Mouse (Mus musculus): ENCODE measurements around the gene Gm8298. TPM values are rescaled to one million over a fixed set of nuclear protein-coding genes. Genes with fewer than 3 reads are reported as not detected.
"Not testable (repeated sequence)": the region's sequence is repeated elsewhere in the genome, so short reads cannot be mapped to it uniquely, and the experiment has no call there.

Gene Gm8298
- total RNA-seq (2021) = not detected
- long read RNA-seq, experiment 1 = 0 reads
- long read RNA-seq, experiment 2 = 0 reads

DNA sequence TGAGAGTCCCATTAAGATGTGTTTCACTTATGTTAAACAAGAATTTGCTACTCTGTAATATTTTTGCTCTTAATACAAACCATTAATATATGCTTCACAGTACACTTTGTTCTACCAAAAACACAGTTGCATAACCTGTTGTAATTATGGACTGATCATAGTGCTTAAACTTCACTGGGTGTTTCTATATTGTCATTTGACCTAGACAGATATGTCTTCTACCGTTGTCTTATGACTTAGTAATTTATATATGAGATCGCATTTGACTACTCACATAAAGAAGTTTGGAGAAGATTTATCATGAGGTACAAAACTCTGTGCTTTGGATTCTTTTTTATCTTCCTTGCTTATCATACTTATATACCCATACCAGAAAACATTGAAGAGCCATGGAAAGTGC lies at the start of gene Gm8298:
TSS of gene Gm8298 (plus strand) at position 301 of the 400 bp plus-strand sequence.
- no peak for DNase-seq

GRCm38 (mm10) chr3:59813169-59813568 lies 47.7 kb upstream of the Gm8298 start:
- no peak for DNase-seq

DNA sequence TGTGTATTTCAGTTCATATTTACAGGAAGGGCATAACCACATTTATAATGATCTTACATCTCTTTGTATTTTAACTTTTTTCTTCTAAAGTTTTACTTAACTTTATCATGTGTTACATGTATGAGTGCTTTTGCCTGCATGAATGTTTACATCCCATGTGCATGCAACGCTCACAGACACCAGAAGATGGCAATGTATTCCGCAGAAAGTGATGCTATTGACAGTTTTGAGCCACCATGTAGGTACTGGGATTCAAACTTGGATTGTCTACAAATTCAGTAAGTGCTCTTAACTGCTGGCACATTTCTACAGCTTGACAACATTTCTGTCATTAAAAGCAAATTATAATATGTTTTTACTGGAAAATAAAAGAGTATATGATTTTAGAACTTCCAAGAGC lies 9.9 kb downstream of the Gm8298 start:
- DNase-seq = peak; percentile 5

DNA sequence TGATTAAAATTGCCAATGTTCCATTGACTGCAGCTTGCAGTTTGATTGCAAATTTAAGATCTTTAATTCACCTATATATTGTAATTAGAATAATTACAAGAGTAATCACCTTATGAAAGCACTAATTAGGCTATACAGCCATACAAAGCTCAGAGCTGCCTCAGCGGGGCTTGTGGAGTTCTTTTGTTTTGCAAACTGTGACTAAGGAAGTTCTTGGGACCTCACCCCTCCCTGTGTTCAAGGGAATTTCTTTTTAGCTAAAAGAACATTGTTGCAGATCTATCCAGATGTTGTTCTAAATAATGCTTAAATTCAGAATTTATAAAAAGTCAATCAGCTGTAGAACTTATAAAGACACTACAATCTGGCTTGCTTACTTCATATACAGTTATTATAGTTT lies 16.8 kb downstream of the Gm8298 start:
- not testable (repeated sequence) for DNase-seq

DNA sequence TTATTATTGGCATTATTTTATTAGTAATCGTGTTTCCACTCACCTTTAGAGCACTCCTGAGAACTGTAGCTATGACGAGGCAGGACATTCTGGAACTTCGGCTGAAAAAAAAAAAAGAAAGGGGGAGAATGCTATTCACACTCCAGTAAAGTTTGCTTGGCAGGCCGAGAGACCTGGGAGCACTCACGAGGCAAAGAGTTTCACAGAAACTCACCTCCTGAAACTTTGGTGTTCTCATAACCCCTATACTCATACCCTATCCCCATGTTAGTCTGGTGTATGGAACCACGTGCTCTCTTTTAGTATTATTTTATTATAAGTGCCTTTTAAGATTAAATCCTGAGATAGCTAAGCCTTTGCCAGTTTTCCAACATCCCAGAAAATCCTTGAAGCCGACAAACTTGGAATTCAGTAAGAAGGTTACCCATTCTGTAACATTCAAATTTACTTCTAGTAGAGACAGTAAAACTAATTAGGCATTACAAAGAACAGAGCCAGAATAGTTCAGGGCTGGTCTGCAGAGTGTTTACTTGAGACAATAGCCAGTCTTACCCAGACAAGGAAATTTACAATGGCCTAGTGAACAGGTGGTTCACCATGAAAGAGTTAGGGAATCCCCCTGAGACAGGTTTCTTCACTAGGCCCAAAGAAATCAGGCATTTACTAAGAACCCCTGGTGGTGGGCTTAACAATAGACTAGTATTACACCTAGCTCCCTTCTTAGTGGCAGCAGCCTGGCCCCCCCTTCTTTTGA lies 19.1 kb downstream of the Gm8298 start:
- DNase-seq = not testable (repeated sequence)

DNA sequence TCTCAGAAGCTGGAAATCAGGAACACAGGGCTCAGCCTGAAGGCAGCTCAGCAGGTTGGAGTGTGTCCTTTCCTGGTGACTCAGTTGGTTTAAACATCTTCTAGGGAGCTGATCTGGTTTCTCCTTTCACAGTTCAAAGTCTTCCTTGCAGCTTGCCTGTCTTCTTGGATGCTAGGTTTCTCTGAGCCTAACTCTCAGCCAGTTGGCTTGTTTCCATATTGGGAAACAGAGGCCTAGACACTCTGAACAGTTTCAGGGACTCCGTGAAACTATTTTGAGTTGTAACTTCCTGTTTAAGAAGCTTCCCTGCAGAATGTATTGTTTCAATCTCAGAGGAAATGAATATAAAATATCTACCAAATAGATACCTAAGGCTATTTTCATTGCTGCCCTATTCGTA lies 32.4 kb downstream of the Gm8298 start:
- DNase-seq = no peak

- DNase-seq = no peak
These were observed 64.1 kb downstream of the Gm8298 start, which contains the start of gene C130079G13Rik for GRCm38 (mm10) chr3:59924914-59925313. Gene C130079G13Rik, plus strand, starts transcription at chr3:59925214.

Other genes with a start within 250 kb of the Gm8298 start
- gene Gm5538, start 131.3 kb upstream of the Gm8298 start, total RNA-seq (2021) = not detected
- gene C130079G13Rik, start 64.2 kb downstream of the Gm8298 start, total RNA-seq (2021) = not detected
- gene Aadacl2, start 145.7 kb downstream of the Gm8298 start, total RNA-seq (2021) = not detected
- gene Aadac, start 164.7 kb downstream of the Gm8298 start, total RNA-seq (2021) = not detected
- gene Sucnr1, start 220.8 kb downstream of the Gm8298 start, total RNA-seq (2021) = under 1 TPM in 1 of 2 experiments, not detected in 1; 0.72 TPM

Measured in gastrocnemius, postnatal 25 days (tissue).